Mouse (Mus musculus): ENCODE results near the gene Olfr1358. TPM values are rescaled to one million over a fixed set of nuclear protein-coding genes. Genes with fewer than 3 reads are reported as not detected.

The Olfr1358 gene
- polyA plus RNA-seq (2012) = not detected in 2 replicates

DNA sequence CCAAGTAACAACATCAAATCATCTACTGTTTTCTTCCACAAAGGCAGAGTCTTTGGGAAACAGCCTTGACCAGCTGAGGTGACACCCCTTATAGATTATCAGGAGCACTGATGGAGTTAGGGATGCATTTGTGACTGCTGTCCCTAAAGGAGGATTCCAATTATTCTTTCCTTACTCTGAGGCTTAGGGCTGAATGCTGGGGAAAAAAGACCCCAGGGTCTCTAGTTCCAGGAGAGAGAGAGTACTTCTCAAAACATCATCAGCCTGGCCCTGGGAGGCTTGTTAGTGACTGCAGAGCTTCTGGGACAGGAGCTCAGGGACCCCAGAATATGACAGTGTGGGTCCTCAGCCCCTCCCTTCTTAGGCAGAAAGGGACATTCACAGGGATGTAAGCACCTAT is at the start of gene Olfr1358:
Olfr1358 (plus strand) TSS at position 301 of the 400 bp plus-strand sequence.
- Histone ChIP-seq H3K9me3 (ENCODE audit: control insufficient read depth, low read length) (no peaks in the 10 kb centered on the region), H3K4me3 (replicated peaks) (no peak within 1 kb of the TSS), H3K36me3 (ENCODE audit: control insufficient read depth) (no peaks in the 10 kb centered on the region), H3K4me1 (ENCODE audit: control insufficient read depth) (no peaks in the 10 kb centered on the region), H3K27me3 (ENCODE audit: control insufficient read depth) (peaks cover 3% of the 10 kb centered on the region; the same call in 1 of the 2 replicates)
- TF ChIP-seq TAL1 (IDR thresholded peaks at IDR 0.05; ENCODE audit: low read length) (no peak), GATA1 (IDR thresholded peaks at IDR 0.05; ENCODE audit: low read length) (no peak)

- Histone ChIP-seq H3K4me3 (replicated peaks) (no peak overlapping the region), H3K27me3 (ENCODE audit: control insufficient read depth) (peaks cover 2% of the 10 kb centered on the region; the same call in 1 of the 2 replicates), H3K4me1 (ENCODE audit: control insufficient read depth) (peaks cover 25% of the 10 kb centered on the region), H3K36me3 (ENCODE audit: control insufficient read depth) (no peaks in the 10 kb centered on the region), H3K9me3 (ENCODE audit: control insufficient read depth, low read length) (no peaks in the 10 kb centered on the region)
- TF ChIP-seq GATA1 (IDR thresholded peaks at IDR 0.05; ENCODE audit: low read length) = no peak
Measured at GRCm38 (mm10) chr10:78467761-78468310, 49.4 kb upstream of the Olfr1358 start.

GRCm38 (mm10) chr10:78470582-78471313 is 46.5 kb upstream of the Olfr1358 start:
- Histone ChIP-seq H3K36me3 (ENCODE audit: control insufficient read depth) (no peaks in the 10 kb centered on the region), H3K4me3 (replicated peaks) (no peak overlapping the region), H3K9me3 (ENCODE audit: control insufficient read depth, low read length) (no peaks in the 10 kb centered on the region), H3K27me3 (ENCODE audit: control insufficient read depth) (peaks cover 5% of the 10 kb centered on the region), H3K4me1 (ENCODE audit: control insufficient read depth) (no peaks in the 10 kb centered on the region)
- TF ChIP-seq TAL1 (IDR thresholded peaks at IDR 0.05; ENCODE audit: low read length) (no peak), GATA1 (IDR thresholded peaks at IDR 0.05; ENCODE audit: low read length) (no peak)

DNA sequence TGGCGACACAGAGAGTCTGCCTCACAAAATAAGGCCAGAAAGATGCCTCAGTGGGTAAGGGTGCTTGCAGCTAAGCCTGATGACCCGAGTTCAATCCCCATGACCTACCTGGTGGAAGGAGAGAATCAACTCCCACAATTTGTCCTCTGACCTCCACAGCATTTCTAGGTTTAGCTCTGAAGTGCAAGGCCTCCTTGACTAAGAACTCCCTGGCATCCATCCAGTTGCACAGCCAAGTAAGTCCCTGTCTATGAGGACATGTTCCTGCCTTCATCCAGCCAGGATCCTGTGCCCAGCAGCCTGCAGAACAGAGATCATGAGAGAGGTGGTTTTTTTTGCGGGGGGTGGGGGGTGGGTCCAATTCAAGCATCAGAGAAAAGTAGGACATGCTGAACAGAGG is 45.2 kb upstream of the Olfr1358 start:
- TF ChIP-seq GATA1 (IDR thresholded peaks at IDR 0.05; ENCODE audit: low read length) = no peak
- no peak for TF ChIP-seq TAL1 (IDR thresholded peaks at IDR 0.05; ENCODE audit: low read length)
- no peaks in the 10 kb centered on the region for H3K9me3 ChIP-seq (ENCODE audit: control insufficient read depth, low read length)
- H3K27me3 ChIP-seq (ENCODE audit: control insufficient read depth) = peaks cover 11% of the 10 kb centered on the region
- no peaks in the 10 kb centered on the region for H3K4me1 ChIP-seq (ENCODE audit: control insufficient read depth)
- H3K4me3 ChIP-seq (replicated peaks) = no peak overlapping the region
- no peaks in the 10 kb centered on the region for H3K36me3 ChIP-seq (ENCODE audit: control insufficient read depth)

DNA sequence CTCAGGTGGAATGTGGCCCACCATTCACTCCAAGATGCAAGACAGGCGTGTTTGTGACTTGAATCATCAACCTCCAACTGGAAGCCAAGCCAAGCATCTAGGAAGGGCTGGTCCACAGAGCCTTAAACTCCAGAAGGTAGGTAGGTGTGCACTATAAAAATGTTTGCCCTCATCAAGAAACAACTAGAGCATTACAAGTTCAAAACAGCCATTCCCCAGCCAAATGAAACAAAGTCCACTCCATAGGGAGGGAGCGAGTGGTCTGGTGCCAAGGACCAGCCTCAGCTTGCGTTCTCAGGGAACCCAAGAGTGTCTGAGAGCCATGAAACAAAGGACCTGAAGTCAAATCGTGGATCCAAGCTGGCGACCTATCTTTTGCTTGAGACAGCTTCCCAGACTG is 43.8 kb upstream of the Olfr1358 start:
- TF ChIP-seq GATA1 (IDR thresholded peaks at IDR 0.05; ENCODE audit: low read length) (no peak), TAL1 (IDR thresholded peaks at IDR 0.05; ENCODE audit: low read length) (no peak)
- no peak overlapping the region for H3K4me3 ChIP-seq (replicated peaks)
- no peaks in the 10 kb centered on the region for H3K9me3 ChIP-seq (ENCODE audit: control insufficient read depth, low read length)
- H3K27me3 ChIP-seq (ENCODE audit: control insufficient read depth) = peaks cover 9% of the 10 kb centered on the region
- no peaks in the 10 kb centered on the region for H3K36me3 ChIP-seq (ENCODE audit: control insufficient read depth)
- H3K4me1 ChIP-seq (ENCODE audit: control insufficient read depth) = no peaks in the 10 kb centered on the region

DNA sequence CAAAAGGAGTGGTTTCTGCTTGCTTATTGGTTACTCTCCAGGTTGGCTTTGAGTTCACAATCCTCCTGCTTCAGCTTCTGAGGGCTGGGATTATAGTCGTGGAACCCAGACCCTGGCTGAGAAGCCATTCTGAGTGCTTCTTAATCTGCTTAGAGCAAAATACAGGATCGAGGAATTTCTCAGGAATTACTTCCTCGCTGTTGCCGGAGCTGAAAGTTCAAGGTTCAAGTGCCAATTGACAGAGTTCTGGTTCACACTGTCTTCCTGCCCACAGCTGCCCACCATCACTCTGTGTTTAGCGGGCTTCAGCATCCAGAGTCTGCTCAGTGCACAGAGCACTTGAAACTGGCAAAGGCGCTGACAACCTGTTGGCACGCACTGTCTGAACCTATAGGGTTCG is 42.5 kb upstream of the Olfr1358 start:
- Histone ChIP-seq H3K27me3 (ENCODE audit: control insufficient read depth) (peaks cover 9% of the 10 kb centered on the region), H3K36me3 (ENCODE audit: control insufficient read depth) (no peaks in the 10 kb centered on the region), H3K4me3 (replicated peaks) (no peak overlapping the region), H3K9me3 (ENCODE audit: control insufficient read depth, low read length) (no peaks in the 10 kb centered on the region), H3K4me1 (ENCODE audit: control insufficient read depth) (no peaks in the 10 kb centered on the region)
- TF ChIP-seq TAL1 (IDR thresholded peaks at IDR 0.05; ENCODE audit: low read length) (no peak), GATA1 (IDR thresholded peaks at IDR 0.05; ENCODE audit: low read length) (no peak)

DNA sequence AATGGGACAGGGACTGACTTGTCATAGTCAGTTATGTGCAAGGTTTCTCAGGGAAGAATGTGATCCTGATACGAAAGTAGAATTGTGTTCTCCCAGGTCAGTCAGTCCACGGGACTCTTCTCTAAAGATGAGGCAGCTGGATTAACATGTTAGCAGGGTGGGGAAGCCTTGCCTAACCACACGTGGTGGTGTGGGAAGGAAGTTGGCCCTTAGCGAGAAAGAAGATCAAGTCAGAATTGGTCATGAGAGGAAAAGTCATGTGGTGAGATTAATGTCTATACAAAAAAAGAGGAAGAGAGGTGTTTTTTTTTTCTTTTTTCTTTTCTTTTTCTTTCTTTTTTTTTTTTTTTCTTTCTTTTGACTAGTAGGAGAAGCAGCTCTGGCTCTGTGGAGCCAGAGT is 40.4 kb upstream of the Olfr1358 start:
- H3K9me3 ChIP-seq (ENCODE audit: control insufficient read depth, low read length) = no peaks in the 10 kb centered on the region
- H3K4me1 ChIP-seq (ENCODE audit: control insufficient read depth) = peaks cover 12% of the 10 kb centered on the region
- TF ChIP-seq TAL1 (IDR thresholded peaks at IDR 0.05; ENCODE audit: low read length) = no peak
- no peak for TF ChIP-seq GATA1 (IDR thresholded peaks at IDR 0.05; ENCODE audit: low read length)
- no peak overlapping the region for H3K4me3 ChIP-seq (replicated peaks)
- no peaks in the 10 kb centered on the region for H3K36me3 ChIP-seq (ENCODE audit: control insufficient read depth)
- peaks cover 9% of the 10 kb centered on the region for H3K27me3 ChIP-seq (ENCODE audit: control insufficient read depth)

- TF ChIP-seq TAL1 (IDR thresholded peaks at IDR 0.05; ENCODE audit: low read length) (no peak), GATA1 (IDR thresholded peaks at IDR 0.05; ENCODE audit: low read length) (no peak)
- Histone ChIP-seq H3K27me3 (ENCODE audit: control insufficient read depth) (peaks cover 5% of the 10 kb centered on the region; the same call in 1 of the 2 replicates), H3K4me3 (replicated peaks) (peak overlapping the region; percentile 65), H3K9me3 (ENCODE audit: control insufficient read depth, low read length) (no peaks in the 10 kb centered on the region), H3K36me3 (ENCODE audit: control insufficient read depth) (no peaks in the 10 kb centered on the region), H3K4me1 (ENCODE audit: control insufficient read depth) (peaks cover 25% of the 10 kb centered on the region)
Measured at GRCm38 (mm10) chr10:78480954-78481927, 36.0 kb upstream of the Olfr1358 start.

All from erythroblast, embryonic 14.5 days (primary cell).